ENCODE assay signal across 8 mouse cellular contexts in the genomic region with DNA sequence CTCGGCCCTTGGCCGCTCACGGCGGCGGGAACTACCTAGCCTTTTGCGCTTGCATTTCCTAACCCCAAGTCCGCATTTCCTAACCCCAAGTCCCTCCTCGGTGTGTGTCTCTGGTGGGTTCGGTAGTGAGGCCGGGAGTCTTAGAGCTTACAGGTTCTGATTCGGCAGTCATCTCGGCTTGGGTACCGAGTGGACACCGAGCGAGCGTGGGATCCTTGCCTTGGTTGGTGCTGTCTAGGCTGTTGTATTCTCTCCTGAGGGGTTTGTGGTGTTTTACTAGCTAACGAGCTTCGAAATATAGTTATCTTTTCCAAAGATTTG. TPM values are rescaled to one million over a fixed set of nuclear protein-coding genes. Genes with fewer than 3 reads are reported as not detected.
DNase-seq lines count a peak whose midpoint lies in the region; ATAC-seq and TF ChIP-seq lines count a peak whose summit lies in the region.

No protein-coding gene starts in this region.

- 9% methylated on average over 18 of the region's 18 CpGs for WGBS in liver, adult 2 months
- 6% methylated on average over 18 of the region's 18 CpGs for WGBS in embryonic facial prominence, embryonic 14.5 days
- 4% methylated on average over 18 of the region's 18 CpGs for WGBS in limb, embryonic 10.5 days
- WGBS in neural tube, embryonic 14.5 days: 3% methylated on average over 18 of the region's 18 CpGs

- H3K4me2 ChIP-seq in embryonic facial prominence, embryonic 14.5 days (ENCODE audit: low read depth, low read length): peak overlapping the region; percentile 89
- peak overlapping the region; percentile 80 for H3K4me2 ChIP-seq in neural tube, embryonic 14.5 days (ENCODE audit: low read depth, low read length)

- H3K79me2 ChIP-seq in liver, adult 2 months (ENCODE audit: control insufficient read depth, insufficient read depth, low read length): peaks cover 31% of the 10 kb centered on the region

- H3K4me3 ChIP-seq in liver, adult 2 months (ENCODE audit: insufficient read depth, low read depth, low read length): peak overlapping the region; percentile 79
- H3K4me3 ChIP-seq in embryonic facial prominence, embryonic 14.5 days (ENCODE audit: low read depth, low read length): peak overlapping the region; percentile 88
- H3K4me3 ChIP-seq in limb, embryonic 10.5 days: peak overlapping the region; percentile 93
- peak overlapping the region; percentile 92 for H3K4me3 ChIP-seq in neural tube, embryonic 14.5 days (ENCODE audit: low read depth, low read length)

- no peaks in the 10 kb centered on the region for H3K36me3 ChIP-seq in liver, adult 2 months (ENCODE audit: control insufficient read depth, insufficient read depth, low read length)
- no peaks in the 10 kb centered on the region for H3K36me3 ChIP-seq in embryonic facial prominence, embryonic 14.5 days (ENCODE audit: control insufficient read depth, insufficient read depth, low read length)
- H3K36me3 ChIP-seq in limb, embryonic 10.5 days: no peaks in the 10 kb centered on the region; the same call in 1 of the 2 replicates
- H3K36me3 ChIP-seq in neural tube, embryonic 14.5 days (ENCODE audit: control insufficient read depth, insufficient read depth, low read length): no peaks in the 10 kb centered on the region

- DNase-seq in liver, adult 2 months (ENCODE audit: extremely low read depth, low read depth, low spot score): no peak
- DNase-seq in liver: no peak
- DNase-seq in embryonic facial prominence, embryonic 14.5 days (ENCODE audit: low spot score): no peak
- DNase-seq in limb, embryonic 10.5 days (ENCODE audit: low spot score): no peak
- DNase-seq in yolk sac, embryonic 10.5 days (ENCODE audit: low spot score): no peak
- DNase-seq in adrenal gland, postnatal 36 days: no peak
- DNase-seq in kidney, postnatal 4 days: no peak

- no peak for TF ChIP-seq POLR2A in liver, adult 2 months (IDR thresholded peaks at IDR 0.05; ENCODE audit: extremely low read depth, insufficient read depth, low read length)

- peak overlapping the region; percentile 29 for H3K27ac ChIP-seq in liver, adult 2 months (replicated peaks; ENCODE audit: insufficient read depth, low read depth, low read length)
- H3K27ac ChIP-seq in embryonic facial prominence, embryonic 14.5 days (replicated peaks; ENCODE audit: low read depth, low read length): no peak overlapping the region
- peak overlapping the region; percentile 92 for H3K27ac ChIP-seq in limb, embryonic 10.5 days
- peak overlapping the region; percentile 73; the same call in 1 of the 2 replicates for H3K27ac ChIP-seq in neural tube, embryonic 14.5 days (ENCODE audit: low read depth, low read length)

- no peak for TF ChIP-seq CTCF in liver, adult 2 months (IDR thresholded peaks at IDR 0.05; ENCODE audit: low read depth, low read length)

- no peak for ATAC-seq in embryonic facial prominence, embryonic 14.5 days (ENCODE audit: low read depth)
- ATAC-seq in neural tube, embryonic 14.5 days (ENCODE audit: low read depth): no peak

- H3K4me1 ChIP-seq in liver, adult 2 months (ENCODE audit: control insufficient read depth, insufficient read depth, low read length): peaks cover 10% of the 10 kb centered on the region
- peaks cover 8% of the 10 kb centered on the region for H3K4me1 ChIP-seq in embryonic facial prominence, embryonic 14.5 days (ENCODE audit: control insufficient read depth, insufficient read depth, low read length)
- peaks cover 40% of the 10 kb centered on the region for H3K4me1 ChIP-seq in limb, embryonic 10.5 days
- H3K4me1 ChIP-seq in neural tube, embryonic 14.5 days (ENCODE audit: control insufficient read depth, insufficient read depth, low read length): peaks cover 26% of the 10 kb centered on the region

- H3K9ac ChIP-seq in liver, adult 2 months (ENCODE audit: low read depth, low read length): peak overlapping the region; percentile 69
- H3K9ac ChIP-seq in embryonic facial prominence, embryonic 14.5 days (ENCODE audit: low read depth, low read length): peak overlapping the region; percentile 87
- peak overlapping the region; percentile 87 for H3K9ac ChIP-seq in neural tube, embryonic 14.5 days (replicated peaks; ENCODE audit: low read depth, low read length)

- H3K9me3 ChIP-seq in embryonic facial prominence, embryonic 14.5 days (ENCODE audit: control insufficient read depth, low read length): no peaks in the 10 kb centered on the region
- H3K9me3 ChIP-seq in limb, embryonic 10.5 days (replicated peaks): no peaks in the 10 kb centered on the region
- no peaks in the 10 kb centered on the region for H3K9me3 ChIP-seq in neural tube, embryonic 14.5 days (ENCODE audit: control insufficient read depth, low read length)

- no peaks in the 10 kb centered on the region for H3K27me3 ChIP-seq in liver, adult 2 months (ENCODE audit: control insufficient read depth, insufficient read depth, low read length)
- H3K27me3 ChIP-seq in embryonic facial prominence, embryonic 14.5 days (replicated peaks; ENCODE audit: control insufficient read depth, insufficient read depth, low read length): no peaks in the 10 kb centered on the region
- H3K27me3 ChIP-seq in limb, embryonic 10.5 days (ENCODE audit: low read depth, poor library complexity, severe bottlenecking): 0 out of 2 replicates have a peak, but pooled peaks cover 3% of the 10 kb centered on the region
- 0 out of 2 replicates have a peak, but pooled peaks cover 3% of the 10 kb centered on the region for H3K27me3 ChIP-seq in neural tube, embryonic 14.5 days (ENCODE audit: control insufficient read depth, insufficient read depth, low read length)

RNA-seq across cellular contexts. Expression of gene Galnt2, which starts 1.0 kb away (rescaled TPM):
- total RNA-seq in liver, adult 2 months (2014; rRNA removed): 9.3 and 11.3 TPM in 2 replicates
- 7.3 and 11.3 TPM in 2 replicates for polyA plus RNA-seq in liver, adult 2 months (2012; rRNA removed)
- polyA plus RNA-seq in embryonic facial prominence, embryonic 14.5 days (2014; fragmentation: Nextera tagmentation; extraction: Ambion mirVana): 66.1 and 70.0 TPM in 2 replicates
- polyA plus RNA-seq in limb, embryonic 10.5 days (2016; fragmentation: Nextera tagmentation; extraction: Ambion mirVana): 35.0 and 43.7 TPM in 2 replicates
- 55.8 and 57.7 TPM in 2 replicates for polyA plus RNA-seq in neural tube, embryonic 14.5 days (2014; fragmentation: Nextera tagmentation; extraction: Ambion mirVana)
- total RNA-seq in adrenal gland, postnatal 36 days (2021): 10 to 100 TPM; 58.1 to 62.7 TPM
